Mouse (Mus musculus) yolk sac, embryonic 10.5 days (tissue): ENCODE data around the gene Snta1.
A peak's percentile ranks its signal among the peaks of the same experiment; 100 is the strongest.

Experiments used
- DNase-seq: peaks from one replicate; pipeline ENCODE4 v3.0.0-alpha.2; 2017; ENCODE audit warnings: low spot score

The Snta1 gene

GRCm38 (mm10) chr2:154422181-154422580, 14.3 kb upstream of the Snta1 start:
- no peak for DNase-seq

GRCm38 (mm10) chr2:154420942-154421731, 13.2 kb upstream of the Snta1 start:
- DNase-seq = peak; percentile 21

GRCm38 (mm10) chr2:154419631-154420515, 12.0 kb upstream of the Snta1 start:
- no peak for DNase-seq

- no peak for DNase-seq
Measured at GRCm38 (mm10) chr2:154418001-154418400, 10.1 kb upstream of the Snta1 start.

- peak; percentile 36 for DNase-seq
Measured at GRCm38 (mm10) chr2:154417107-154417506, 9.2 kb upstream of the Snta1 start.

GRCm38 (mm10) chr2:154412018-154412666, 4.2 kb upstream of the Snta1 start:
- DNase-seq = peak; percentile 13

- DNase-seq = no peak
Measured at GRCm38 (mm10) chr2:154410355-154410754, 2.5 kb upstream of the Snta1 start.

- no peak for DNase-seq
Measured at GRCm38 (mm10) chr2:154407063-154407642, 746 bp downstream of the Snta1 start.

- no peak for DNase-seq
Measured at GRCm38 (mm10) chr2:154405447-154405994, 2.4 kb downstream of the Snta1 start.

- peak; percentile 57 for DNase-seq
Measured at GRCm38 (mm10) chr2:154402811-154403210, 5.1 kb downstream of the Snta1 start.

GRCm38 (mm10) chr2:154401976-154402375, 5.9 kb downstream of the Snta1 start:
- no peak for DNase-seq

GRCm38 (mm10) chr2:154399325-154399724, 8.6 kb downstream of the Snta1 start:
- DNase-seq = no peak

GRCm38 (mm10) chr2:154398267-154398666, 9.6 kb downstream of the Snta1 start:
- no peak for DNase-seq

- no peak for DNase-seq
Measured at GRCm38 (mm10) chr2:154396529-154396928, 11.4 kb downstream of the Snta1 start.

GRCm38 (mm10) chr2:154394602-154395001, 13.3 kb downstream of the Snta1 start:
- DNase-seq = no peak

GRCm38 (mm10) chr2:154390180-154390964, 17.5 kb downstream of the Snta1 start:
- DNase-seq = peak; percentile 42

GRCm38 (mm10) chr2:154379103-154379502, 28.8 kb downstream of the Snta1 start:
- no peak for DNase-seq

- DNase-seq = no peak
Measured at GRCm38 (mm10) chr2:154374807-154375601, 32.9 kb downstream of the Snta1 start.

- peak; percentile 21 for DNase-seq
Measured at GRCm38 (mm10) chr2:154373961-154374632, 33.8 kb downstream of the Snta1 start.
